Mouse (Mus musculus) brain, embryonic 14.5 days (tissue): Measurements from ENCODE around the gene Nsun6.

Source experiments
- CTCF ChIP-seq: fragments of 200-500 bp; IDR thresholded peaks from 2 replicates; pipeline ENCODE4 v1.5.1; 2012; ENCODE audit warnings: inconsistent platforms, mild to moderate bottlenecking, moderate library complexity, borderline replicate concordance; ENCODE audit not compliant: insufficient read depth, insufficient read length; ENCODE audit errors: extremely low read depth
- POLR2A ChIP-seq: fragments of 200-500 bp; IDR thresholded peaks from 2 replicates; pipeline ENCODE4 v1.6.1; 2012; ENCODE audit warnings: mild to moderate bottlenecking, inconsistent platforms, borderline replicate concordance; ENCODE audit not compliant: poor library complexity, insufficient read depth, insufficient read length, severe bottlenecking; ENCODE audit errors: extremely low read depth

DNA sequence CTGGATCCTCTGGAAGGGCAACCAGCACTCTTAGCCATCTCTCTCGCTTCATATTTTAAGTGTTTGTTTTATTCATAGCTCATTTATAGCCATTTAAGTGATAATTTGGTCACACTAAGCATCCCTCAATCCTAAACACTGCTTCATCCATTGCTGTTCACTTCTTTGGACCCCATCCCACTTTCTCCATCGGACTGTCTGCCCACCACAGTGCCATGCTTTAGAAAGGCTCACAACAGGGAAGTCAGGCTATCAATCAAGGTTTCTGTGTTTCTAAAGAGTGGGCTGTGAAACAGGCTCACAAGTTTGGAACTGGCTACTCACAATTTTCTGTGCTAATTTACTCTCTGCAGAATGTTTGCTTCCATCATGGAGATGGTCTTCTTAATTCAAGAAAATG is 101.8 kb downstream of the Nsun6 start:
- no peak for TF ChIP-seq POLR2A
- no peak for TF ChIP-seq CTCF
